Mouse (Mus musculus) right cerebral cortex, postnatal 10 days (tissue): Measurements from ENCODE around the gene Foxe3.
"Not testable (repeated sequence)": the region's sequence is repeated elsewhere in the genome, so short reads cannot be mapped to it uniquely, and the experiment has no call there.

Experiments used
- DNase-seq, 2 experiments: peaks; one replicate each; pipeline ENCODE4 v3.0.0; 2021; ENCODE audit warnings: low spot score in 2 of 2

The Foxe3 gene

DNA sequence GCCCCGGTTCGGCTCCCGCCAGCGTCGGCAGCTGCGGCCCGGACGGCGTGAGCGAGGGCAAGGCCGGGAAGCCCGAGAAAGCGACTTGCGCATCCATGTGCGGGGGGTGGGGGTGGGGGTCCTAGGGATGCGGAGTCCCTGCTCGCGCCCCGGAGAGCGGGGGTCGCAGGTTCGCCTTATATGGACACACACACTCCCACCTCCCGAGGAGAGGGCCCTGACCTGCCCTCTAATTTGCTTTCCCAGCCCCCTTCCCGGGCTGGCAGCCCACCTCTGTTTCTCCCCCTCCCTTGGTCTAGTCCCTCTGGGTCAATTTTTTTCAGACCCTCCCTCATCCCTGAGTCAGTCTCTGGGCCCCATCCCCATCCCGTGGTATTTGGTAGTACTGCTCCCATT is at the start of gene Foxe3:
Gene Foxe3 (minus strand): TSS at position 97 of the 396 bp plus-strand sequence.
- no peak for DNase-seq

DNA sequence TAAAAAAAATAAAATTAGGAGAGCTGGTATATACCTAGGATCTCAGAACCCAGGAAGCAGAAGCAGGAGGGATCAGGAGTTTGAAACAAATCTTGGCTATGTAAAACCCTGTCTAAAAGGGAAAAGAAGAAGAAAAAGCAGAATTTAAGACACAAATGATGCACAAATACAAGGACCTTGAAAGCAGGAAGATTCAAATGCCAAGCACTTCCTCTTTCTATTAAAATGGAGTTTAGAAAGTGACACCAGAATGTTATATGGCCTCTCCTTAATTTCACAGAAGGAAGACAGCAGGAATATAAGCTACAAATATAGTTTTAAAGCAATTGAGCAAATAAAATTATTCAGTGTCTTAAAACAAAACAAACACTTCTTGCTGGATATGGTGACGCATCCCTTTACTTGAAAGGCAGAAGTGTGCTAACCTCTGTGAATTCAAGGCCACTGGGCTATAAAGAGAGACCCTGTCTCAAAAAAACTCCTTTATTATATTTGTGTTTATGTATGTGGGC is 47.5 kb upstream of the Foxe3 start:
- no peak for DNase-seq

DNA sequence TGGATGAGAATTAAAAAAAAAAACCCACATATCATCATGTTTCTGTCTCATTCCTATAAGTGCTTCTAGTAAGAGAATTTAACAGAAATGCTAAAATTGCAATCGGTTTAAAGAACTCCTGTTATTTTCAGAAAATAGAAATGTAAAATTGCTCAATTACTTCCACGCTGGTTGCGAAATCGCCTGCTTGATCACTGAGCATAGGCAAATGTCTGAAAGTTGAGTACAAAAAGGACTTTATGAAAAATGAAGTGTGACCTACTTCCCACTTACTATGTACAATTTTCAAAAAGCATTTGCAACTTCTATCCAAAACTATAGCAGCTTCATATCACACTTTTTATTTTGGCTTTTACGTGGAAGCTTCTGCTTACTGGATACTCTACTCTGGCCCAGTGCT is 44.9 kb upstream of the Foxe3 start:
- DNase-seq = no peak

DNA sequence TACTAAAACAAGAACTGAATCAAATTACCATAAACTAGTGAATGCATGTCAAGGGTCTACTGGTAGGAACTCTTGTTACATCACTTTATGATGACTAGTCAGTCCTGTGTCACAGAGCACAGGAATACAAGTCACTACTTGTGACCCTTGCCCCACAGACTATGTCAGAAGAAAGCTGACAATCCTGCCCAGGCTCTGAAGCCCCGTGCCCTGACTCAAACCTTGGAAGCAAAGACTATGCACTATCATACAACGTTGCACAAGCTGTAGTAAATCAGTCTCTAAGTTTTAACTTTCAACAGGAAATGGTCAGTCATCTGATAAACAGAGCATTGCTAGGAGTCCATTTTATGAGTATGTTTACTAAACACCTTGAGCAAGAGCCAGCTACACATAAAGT is 35.1 kb upstream of the Foxe3 start:
- not testable (repeated sequence) for DNase-seq

DNA sequence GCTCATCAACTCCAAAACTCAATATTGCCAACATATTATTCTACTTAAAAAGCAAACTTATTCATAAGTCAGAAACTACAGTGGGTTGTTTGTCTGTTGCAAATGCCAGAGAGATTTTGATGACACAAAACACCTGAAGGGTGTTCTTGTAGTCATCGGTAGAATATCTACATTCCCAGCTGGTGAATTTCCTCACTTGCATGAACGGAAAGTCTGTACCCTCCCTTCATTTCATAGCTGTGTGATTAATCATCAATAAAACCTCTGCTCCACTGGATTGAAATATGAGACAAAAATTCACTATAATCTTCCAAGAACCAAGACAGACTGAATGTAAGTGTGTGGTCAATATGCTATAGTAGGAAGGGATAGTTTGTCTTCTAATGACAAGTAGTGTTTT is 33.7 kb upstream of the Foxe3 start:
- no peak for DNase-seq

DNA sequence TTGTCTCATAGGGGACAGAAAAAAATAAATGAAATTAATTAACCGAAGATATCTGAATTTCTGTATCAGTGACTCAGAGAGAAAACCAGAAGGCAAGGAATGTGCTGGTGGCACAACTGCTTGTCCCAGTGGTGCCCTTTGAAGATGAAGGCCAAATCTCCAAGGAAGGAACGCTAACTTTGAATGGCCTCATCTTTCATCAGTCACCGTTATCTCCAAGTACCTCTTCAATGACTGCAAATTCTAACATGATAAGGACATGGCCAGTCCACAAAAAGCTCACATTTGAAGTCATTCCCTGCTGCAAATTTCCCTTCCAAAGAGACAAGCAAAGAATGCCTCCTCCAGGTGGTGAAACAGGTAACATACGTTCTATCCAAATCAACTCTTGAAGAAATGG is 33.0 kb upstream of the Foxe3 start:
- DNase-seq = no peak

DNA sequence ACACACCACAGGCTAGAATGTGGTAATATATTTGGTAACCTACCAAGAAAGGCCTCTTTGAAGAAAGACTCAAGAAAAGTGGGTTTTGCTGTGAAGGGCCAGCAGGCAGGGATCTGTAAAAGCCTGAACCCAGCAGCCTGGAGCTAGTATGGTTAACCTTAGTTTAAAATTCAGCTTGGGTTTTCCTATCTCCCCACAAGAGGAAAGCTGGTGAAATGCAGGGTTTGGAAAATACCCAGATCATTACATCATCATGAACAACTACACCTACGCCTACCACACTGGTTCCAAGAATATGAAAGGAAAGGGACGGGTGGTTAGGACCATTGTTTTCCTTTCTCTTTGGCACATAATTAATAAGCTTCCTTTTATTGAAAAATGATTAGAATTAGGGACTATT is 32.4 kb upstream of the Foxe3 start:
- DNase-seq = no peak

DNA sequence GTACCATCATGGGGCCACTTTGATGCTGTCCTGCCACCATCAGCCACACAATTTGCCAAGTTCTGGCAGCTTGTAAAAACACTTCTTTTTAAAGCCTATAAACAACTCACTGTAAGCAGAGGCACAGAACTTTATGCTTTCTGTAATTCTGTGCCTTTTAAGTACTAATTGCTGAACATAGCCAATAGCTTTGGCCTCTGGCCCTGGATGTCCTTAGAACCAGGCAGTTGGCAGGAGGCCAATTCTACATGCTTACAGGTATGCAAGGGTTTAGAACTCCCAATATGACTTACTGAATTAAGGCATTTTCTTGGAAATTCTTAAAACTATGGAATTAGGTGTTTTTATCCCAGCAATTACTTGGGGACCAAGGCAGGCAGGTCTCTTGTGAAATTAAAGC is 31.6 kb upstream of the Foxe3 start:
- DNase-seq = no peak

DNA sequence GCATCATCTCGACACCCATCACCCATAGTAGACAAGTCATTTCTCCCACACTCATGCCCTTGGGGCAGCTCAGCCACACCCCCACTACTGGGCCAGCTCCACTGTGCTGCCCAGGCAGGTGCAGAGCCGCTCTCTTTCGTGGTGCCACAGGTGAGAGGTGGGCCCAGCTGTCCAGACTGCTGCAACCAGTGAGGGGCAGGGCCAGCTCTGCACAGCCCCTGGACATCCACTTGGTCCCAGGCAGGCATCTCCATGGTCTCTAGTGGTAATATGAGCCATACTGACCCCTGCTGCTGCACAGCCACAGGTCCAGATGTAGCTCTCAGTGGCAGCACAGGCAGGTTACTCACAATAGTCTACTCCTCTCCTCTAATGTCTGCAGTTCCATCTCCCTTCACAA is 27.4 kb upstream of the Foxe3 start:
- no peak for DNase-seq

DNA sequence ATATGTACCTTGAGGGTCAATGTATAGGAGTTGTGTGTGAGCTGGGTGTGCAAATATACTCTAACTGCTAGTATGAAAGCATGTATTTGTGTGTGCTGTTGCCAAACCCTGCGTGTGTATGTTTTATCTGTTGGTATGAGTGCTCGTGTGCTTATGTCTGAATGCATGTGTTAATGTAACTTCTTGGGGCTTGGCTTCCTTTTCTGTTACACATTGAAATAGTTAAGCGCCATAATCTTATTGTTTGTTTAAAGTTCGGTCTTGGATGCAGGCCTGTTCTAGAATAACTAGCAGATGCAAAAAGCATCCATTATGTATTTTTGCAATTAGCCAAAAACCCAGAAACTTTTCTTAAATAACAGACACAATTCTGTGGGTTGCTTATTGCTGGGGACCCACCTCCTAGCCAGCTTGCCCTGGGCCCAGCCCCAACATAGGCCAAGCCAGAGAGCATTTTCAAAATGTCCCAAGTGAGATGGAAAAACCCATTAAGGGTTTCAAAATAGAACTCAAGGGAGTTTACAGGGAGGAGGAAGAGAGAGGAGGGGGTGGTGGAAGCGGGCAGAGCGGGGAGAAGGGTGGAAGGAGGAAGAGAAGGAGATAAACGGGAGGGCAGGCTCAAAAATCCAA is 22.2 kb upstream of the Foxe3 start:
- DNase-seq = no peak

DNA sequence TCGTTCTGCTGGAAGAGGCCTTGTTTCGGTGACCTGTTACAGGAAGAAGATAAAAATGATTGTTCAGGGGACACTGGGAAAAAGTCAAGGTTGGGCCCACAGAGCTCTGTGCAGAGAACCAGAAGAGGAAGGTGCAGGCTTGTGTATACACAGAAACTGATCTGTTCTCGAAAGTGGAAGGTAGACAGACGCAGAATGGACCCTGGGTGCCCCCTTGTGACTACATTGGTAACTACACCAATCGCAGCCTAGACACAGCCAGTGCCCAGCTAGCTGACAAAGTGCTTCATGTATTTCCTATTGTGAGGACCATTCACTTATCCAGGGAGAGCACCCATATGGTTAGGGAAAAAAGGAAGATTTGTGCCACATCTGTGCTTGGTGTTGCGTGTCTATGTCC is 21.6 kb upstream of the Foxe3 start:
- DNase-seq = peak; percentile 86 to 89

DNA sequence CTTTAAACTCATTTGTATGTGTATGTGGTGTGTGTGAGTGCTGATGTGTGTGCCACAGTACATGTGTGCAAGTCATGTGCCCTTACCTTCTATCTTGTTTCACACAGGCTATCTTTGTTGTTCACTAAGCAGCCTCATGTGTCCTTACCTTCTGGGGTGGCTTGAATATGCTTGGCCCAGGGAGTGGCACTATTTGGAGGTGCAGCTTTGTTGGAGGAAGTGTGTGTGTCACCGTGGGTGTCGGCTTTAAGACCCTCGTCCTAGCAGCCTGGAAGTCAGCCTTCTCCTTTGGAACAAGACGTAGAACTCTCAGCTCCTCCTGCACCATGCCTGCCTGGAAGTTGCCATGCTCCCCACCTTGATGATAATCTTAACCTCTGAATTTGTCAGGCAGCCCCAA is 20.6 kb upstream of the Foxe3 start:
- DNase-seq = no peak

DNA sequence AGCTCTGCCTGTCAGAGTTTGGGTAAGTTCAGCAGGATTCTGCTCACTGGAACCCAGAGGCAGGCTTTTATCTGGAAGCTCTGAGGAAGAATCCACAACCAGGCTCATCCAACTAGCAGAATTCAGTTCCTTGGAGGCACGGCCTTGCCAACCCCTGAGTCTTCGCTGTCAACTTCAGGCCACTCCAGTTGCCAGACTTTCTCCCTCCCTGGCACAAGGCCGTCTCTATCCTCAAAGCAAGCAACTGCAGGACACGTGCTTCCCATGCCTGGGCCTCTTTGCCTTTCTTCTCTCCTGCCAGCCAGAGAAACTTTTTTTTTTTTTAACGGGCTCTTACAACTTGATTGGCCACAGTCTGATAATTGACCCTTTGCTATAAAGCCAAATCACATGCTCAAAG is 19.2 kb upstream of the Foxe3 start:
- no peak for DNase-seq

DNA sequence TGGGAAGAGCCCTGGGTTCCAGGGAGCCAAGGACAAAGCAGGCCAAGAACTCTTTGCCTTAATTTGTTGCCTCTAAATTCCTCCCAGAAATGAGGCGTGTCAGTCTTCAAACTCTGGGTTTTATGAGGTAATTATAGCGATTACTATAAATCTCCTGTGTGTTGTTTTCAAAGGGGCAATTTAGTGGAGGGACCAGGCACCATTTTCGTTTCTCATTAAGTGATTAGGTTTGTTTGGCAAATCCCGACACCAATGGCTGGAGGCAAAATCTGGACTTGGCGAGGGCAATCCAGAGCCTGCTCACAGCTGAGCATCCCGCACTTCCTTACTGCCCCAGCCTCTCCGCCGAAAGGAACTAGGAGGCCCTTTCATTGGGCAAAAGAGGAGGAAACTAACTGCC is 16.8 kb upstream of the Foxe3 start:
- no peak for DNase-seq

DNA sequence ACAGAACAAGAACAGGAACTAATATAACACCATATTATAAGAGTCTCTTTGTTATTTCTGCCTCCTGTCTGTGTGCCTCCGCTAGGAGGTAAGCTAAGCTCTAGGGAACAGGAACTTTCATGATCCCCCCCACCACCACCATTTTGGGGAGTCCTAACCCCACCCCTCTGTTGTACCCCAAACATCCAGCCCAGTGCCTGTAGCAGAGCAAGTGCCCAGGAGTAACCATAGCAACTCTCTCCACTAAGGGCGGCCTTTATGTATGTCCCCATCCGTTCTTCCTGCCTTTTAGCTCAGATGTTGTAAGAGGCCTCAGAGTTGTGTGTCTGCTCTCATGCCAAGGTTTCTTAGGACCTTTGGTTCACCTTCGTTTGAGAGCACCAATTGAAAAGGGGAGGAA is 16.3 kb upstream of the Foxe3 start:
- no peak for DNase-seq

DNA sequence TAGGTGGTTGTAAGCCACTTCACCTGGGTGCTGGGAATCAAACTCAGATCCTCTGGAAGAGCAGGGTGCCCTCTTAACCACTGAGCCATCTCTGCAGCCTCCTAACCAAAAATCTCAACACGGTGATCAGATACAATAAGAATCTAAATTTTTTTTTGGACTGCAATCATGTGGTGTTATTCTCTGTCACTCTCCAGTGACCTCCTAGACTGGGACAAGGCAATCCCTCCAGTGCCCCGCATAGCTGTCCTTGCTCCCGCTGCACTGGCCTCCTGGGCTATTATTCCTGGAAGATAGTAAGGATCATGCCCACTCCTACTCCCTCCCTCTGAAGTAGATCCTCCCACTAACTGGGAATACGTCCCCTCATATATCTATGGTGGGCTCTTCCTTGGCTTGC is 15.5 kb upstream of the Foxe3 start:
- no peak for DNase-seq

DNA sequence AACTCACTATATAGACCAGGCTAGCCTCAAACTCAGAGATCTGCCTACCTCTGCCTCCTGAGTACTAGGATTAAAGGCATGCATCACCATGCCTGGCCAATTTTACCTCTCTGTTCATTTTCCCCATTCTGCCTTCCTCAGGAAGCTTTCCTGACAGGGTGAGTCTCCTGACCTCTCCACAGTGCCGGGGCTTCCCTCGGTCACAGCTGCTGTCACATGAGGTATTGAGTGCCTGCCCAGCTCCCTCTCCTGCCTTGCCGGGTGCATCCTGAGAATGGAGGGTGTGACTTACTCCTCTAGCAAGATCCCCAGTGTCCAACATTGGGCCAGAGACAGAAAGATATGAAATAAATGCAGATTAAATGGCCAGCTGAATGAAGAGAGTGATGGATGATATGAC is 12.4 kb upstream of the Foxe3 start:
- no peak for DNase-seq

DNA sequence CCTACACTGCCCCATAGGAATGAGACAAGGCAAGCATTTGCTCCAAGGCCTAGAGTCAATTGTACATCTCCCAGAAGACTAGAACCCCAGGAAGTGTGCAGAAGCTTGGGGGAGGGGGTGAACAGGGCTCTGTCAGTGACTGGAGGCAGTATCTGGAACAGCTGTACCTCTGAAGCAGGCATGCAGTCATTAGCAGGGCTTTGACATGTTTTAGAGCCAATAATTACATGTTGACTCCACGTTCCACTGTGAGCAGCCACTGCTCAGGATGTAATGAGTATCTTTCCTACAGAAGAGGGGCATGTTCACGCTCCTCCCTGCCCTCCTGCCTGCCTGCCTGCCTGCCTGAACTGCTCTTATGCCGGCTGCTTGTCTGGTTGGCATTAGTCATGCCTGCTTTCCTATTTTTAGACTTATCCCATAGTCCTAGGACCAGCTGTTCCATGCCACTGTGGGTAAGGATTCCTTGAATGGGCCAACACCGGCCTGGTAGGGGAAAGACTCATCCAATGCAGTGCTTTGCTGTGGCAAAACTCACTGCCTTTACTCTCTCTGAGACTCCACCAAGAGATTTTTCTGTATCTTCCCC is 11.7 kb upstream of the Foxe3 start:
- no peak for DNase-seq

DNA sequence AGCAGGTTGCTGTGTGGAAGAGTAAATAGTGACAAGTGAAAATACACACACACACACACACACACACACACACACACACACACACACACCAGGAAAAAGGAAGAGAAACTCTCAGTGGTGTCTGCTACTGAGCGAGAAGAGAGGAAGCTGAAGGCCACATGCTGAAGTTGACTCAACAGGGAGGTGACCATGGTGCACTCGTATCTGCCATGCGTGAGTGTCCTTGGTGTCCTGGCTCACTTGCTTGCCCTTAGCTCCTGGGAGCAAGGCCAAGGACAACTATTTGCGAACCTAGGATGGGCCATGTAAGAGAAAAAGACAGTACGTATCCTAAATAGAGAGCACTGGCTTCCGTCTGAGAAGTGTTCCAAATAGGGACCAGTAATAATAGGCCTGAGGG is 8.4 kb upstream of the Foxe3 start:
- no peak for DNase-seq

DNA sequence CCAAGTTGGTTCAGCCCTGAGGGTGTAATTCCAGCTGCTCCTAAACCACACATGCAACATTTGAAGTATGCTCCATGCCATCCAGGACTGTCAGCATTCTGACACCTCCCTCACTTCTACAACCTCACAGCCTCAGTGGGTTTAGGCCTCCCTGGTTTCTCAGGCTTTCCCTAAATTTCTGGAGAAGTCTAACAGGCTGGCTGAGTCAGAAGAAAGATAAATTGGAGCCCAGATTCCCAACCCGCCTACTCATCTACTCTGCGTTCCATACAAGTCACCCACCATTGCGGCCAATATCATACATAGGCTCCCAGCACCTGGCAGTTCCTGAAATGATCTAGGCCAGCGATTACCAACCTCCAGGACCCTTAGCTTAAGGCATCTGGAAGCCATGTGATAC is 6.9 kb upstream of the Foxe3 start:
- no peak for DNase-seq

DNA sequence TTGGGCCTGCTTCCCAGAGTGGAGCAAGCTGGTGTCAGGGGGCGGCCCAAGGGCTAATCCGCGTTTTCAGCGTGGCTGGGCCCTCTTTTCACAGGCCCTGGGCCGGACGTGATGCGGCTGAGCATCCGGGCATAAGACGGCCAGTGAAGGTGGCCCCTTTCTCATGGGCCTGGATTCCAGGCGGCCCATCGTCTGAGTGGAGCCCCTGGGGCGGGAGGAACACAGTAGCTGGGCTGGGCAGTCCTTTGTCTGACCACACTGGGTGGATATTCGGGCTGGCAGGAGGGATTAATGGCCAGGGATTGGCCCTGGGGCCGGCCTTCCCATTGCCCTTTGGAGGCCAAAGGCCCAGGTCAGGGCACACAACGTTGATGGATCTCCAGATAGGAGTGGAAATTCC is 3.3 kb upstream of the Foxe3 start:
- DNase-seq = no peak

DNA sequence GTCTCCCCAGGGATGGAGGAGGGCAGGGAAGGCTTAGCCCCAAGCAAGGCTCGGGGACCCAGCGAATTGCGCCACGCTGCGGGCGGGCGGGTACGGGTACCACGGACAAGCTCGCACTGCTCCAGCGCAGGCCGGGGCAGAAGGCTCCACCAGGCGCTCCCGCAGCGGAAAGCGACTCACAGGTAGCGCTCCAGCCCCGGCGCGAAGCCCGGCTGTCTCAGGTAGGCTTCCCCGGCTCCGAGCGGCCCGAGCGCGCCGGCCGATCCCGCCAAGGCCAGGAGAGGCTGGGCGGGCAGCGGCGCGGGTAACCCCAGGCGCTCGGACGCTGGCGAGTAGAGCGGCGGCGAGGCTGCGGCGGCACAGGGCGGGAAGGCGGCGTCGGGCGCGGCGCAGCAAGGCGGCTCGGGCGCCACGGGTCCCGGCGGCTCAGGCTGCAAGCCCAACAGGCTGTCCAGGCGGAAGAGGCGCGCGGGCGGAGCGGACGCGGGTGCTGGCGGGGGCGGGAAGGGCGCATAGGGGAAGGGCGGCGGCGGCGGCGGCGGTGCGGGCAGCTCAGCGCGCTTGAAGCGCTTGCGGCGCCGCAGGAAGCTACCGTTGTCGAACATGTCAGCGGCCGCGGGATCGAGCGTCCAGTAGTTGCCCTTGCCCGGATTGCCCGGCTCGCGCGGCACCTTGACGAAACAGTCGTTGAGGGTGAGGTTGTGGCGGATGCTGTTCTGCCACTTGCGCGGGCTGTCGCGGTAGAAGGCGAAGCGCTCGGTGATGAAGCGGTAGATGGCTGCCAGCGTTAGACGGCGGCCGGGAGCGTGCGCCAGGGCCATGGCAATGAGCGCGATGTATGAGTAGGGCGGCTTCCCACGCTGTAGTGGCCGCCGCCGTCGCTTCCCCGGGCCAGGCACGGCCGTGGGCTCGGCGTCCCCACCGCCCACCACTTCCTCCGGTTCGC is 569 bp downstream of the Foxe3 start:
- DNase-seq = no peak

DNA sequence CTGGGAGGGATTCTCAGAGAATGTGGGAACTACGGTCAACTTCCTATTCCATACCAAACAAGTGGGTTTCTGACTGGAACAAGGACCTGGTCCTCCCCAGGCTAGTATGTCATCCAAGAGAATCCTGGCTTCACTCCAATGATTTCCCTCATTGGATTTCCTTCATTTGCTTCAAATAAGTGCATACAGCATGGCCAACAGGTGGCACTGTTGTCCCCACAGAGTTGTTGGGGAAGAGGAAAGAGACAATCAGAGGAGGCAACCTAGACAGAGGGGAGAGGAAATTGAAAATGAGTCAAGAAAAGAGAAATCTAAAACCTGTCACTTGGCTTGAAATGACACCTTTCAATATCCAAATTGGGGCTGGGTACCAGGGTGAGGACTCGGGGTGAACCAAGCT is 8.7 kb downstream of the Foxe3 start:
- no peak for DNase-seq
